Mouse (Mus musculus): ENCODE data around the gene Klhl22. TPM values are rescaled to one million over a fixed set of nuclear protein-coding genes. Genes with fewer than 3 reads are reported as not detected.

Gene Klhl22
- polyA plus RNA-seq (2015; fragmentation: Nextera tagmentation; extraction: Ambion mirVana): 36.4 and 39.6 TPM in 2 replicates

GRCm38 (mm10) chr16:17759344-17759773 lies at the start of gene Klhl22:
Gene Klhl22, plus strand, starts transcription at chr16:17759618.
- Histone ChIP-seq H3K4me3 (ENCODE audit: low read length) (peak within 1 kb of the TSS; percentile 72), H3K9ac (ENCODE audit: low read length) (peak within 1 kb of the TSS; percentile 89), H3K27me3 (ENCODE audit: control insufficient read depth, insufficient read depth, low read length) (no peaks in the 10 kb centered on the region), H3K4me1 (ENCODE audit: control insufficient read depth, insufficient read depth, low read length) (peaks cover 12% of the 10 kb centered on the region), H3K27ac (ENCODE audit: low read length) (peak within 1 kb of the TSS; percentile 58), H3K36me3 (ENCODE audit: control insufficient read depth, insufficient read depth) (peaks cover 1% of the 10 kb centered on the region; the same call in 1 of the 2 replicates), H3K4me2 (ENCODE audit: low read depth, low read length) (peak within 1 kb of the TSS; percentile 98), H3K9me3 (replicated peaks; ENCODE audit: control insufficient read depth, low read length) (no peaks in the 10 kb centered on the region)
- under 1% methylated on average over 27 of the region's 28 CpGs for WGBS
- peak; percentile 97 for ATAC-seq (replicated peaks; ENCODE audit: extremely low read depth, insufficient read depth, low FRiP score)

DNA sequence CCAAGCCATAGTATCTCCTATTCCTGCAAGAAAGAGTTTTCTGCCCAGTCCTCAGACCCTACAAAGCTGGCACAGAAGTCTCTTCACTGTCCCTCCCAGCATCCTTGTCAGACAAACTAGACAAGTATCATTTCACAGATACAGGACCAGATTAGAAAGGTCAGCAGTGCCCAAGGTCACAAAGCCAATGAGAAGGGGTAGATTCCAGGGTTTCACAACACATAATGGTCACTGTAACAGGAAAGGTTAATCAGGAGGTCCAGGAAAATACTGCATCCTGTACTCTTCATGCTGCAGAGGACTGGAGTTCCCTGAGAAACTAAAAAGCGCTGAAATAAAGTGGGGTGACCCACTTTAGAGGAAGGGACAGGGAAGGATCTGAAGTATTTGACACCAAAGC lies 41.6 kb upstream of the Klhl22 start:
- no peaks in the 10 kb centered on the region for H3K27me3 ChIP-seq (ENCODE audit: control insufficient read depth, insufficient read depth, low read length)
- H3K9ac ChIP-seq (ENCODE audit: low read length): no peak overlapping the region
- no peaks in the 10 kb centered on the region for H3K36me3 ChIP-seq (ENCODE audit: control insufficient read depth, insufficient read depth)
- 77% methylated on average over 1 of the region's 1 CpGs for WGBS
- no peak for ATAC-seq (replicated peaks; ENCODE audit: extremely low read depth, insufficient read depth, low FRiP score)
- H3K4me2 ChIP-seq (ENCODE audit: low read depth, low read length): no peak overlapping the region
- peaks cover 15% of the 10 kb centered on the region for H3K4me1 ChIP-seq (ENCODE audit: control insufficient read depth, insufficient read depth, low read length)
- no peak overlapping the region for H3K27ac ChIP-seq (ENCODE audit: low read length)
- no peak overlapping the region for H3K4me3 ChIP-seq (ENCODE audit: low read length)
- H3K9me3 ChIP-seq (replicated peaks; ENCODE audit: control insufficient read depth, low read length): no peaks in the 10 kb centered on the region

DNA sequence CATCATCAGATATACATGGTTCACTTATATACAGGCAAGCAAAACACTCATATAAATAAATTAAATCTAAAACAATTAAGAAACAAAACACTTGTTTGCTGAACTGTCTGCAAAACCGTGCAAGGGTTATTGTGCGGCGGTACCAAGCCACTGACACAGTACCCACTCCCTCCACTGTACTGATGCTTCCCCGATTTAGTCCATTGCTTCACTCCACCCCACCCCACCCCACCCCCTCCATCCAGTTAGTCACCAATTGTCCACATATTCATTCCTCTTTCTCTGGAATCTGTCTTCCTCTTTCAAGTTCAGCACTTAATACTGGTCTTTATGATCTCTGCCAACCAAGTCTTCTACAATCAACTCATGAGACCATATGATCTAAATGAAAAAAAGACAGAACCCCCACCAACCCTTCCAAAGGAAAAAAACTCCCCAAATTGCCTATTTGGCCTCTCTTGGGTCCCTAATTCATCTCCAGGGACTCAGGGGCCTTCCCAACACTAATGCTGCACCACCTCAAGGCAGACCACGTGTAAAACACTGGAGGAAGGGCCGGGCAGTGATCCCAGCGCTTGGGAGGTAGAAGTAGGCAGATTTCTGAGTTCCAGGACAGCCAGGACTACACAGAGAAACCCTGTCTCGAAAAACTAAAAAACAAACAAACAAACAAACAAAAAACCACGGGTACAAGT lies 38.2 kb upstream of the Klhl22 start:
- Histone ChIP-seq H3K36me3 (ENCODE audit: control insufficient read depth, insufficient read depth) (no peaks in the 10 kb centered on the region), H3K4me3 (ENCODE audit: low read length) (peak overlapping the region; percentile 72), H3K9ac (ENCODE audit: low read length) (peak overlapping the region; percentile 36; the same call in 1 of the 2 replicates), H3K4me1 (ENCODE audit: control insufficient read depth, insufficient read depth, low read length) (peaks cover 15% of the 10 kb centered on the region), H3K4me2 (ENCODE audit: low read depth, low read length) (peak overlapping the region; percentile 86), H3K9me3 (replicated peaks; ENCODE audit: control insufficient read depth, low read length) (no peaks in the 10 kb centered on the region), H3K27me3 (ENCODE audit: control insufficient read depth, insufficient read depth, low read length) (no peaks in the 10 kb centered on the region), H3K27ac (ENCODE audit: low read length) (no peak overlapping the region)
- 61% methylated on average over 9 of the region's 9 CpGs for WGBS
- ATAC-seq (replicated peaks; ENCODE audit: extremely low read depth, insufficient read depth, low FRiP score): no peak

- no peak for ATAC-seq (replicated peaks; ENCODE audit: extremely low read depth, insufficient read depth, low FRiP score)
- WGBS: 3% methylated on average over 10 of the region's 10 CpGs
Measured at GRCm38 (mm10) chr16:17721822-17722460, 37.5 kb upstream of the Klhl22 start.

DNA sequence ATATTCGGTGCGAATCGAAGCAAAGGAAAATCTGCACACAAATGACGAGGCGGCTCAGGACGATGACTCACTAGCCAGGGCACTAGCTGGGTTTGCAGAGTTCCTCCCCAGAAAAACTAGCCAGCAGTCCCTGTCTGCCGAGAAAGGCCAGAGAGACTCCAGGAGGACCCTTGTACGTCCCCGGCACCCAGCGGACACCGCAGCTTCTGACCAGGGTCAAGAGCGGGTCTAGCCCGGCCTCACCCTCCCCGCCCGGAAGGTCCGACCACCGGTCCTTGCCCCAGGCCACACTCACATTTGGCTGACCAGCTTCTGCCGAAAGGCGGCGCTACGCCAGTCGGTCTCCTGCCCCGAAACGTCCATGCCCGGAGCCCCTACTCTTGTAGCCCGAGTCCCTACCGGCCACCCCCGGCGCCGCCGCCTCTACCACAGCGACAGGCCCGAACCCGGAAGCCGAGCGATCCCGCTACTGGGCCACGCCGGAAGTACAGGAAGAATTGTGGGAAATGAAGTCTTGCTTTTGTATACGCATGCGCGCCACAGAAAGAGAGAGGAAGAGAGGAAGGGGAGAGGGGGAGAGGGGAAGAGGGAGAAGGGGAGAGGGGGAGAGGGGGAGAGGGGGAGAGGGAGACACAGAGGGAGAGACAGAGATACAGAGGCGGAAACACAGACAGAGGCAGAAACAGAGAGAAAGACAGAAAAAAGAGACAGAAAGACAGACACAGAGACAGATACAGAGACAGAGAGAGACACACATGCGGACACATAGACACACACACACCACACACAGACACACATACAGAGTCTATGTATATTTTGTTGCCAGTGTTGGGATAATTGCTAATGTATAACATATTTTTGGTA lies 36.7 kb upstream of the Klhl22 start:
- 1% methylated on average over 44 of the region's 44 CpGs for WGBS
- peaks cover 20% of the 10 kb centered on the region for H3K4me1 ChIP-seq (ENCODE audit: control insufficient read depth, insufficient read depth, low read length)
- no peaks in the 10 kb centered on the region for H3K9me3 ChIP-seq (replicated peaks; ENCODE audit: control insufficient read depth, low read length)
- H3K36me3 ChIP-seq (ENCODE audit: control insufficient read depth, insufficient read depth): no peaks in the 10 kb centered on the region
- H3K27me3 ChIP-seq (ENCODE audit: control insufficient read depth, insufficient read depth, low read length): no peaks in the 10 kb centered on the region
- peak; percentile 91 for ATAC-seq (replicated peaks; ENCODE audit: extremely low read depth, insufficient read depth, low FRiP score)
- peak overlapping the region; percentile 72 for H3K4me3 ChIP-seq (ENCODE audit: low read length)
- peak overlapping the region; percentile 75 for H3K27ac ChIP-seq (ENCODE audit: low read length)
- peak overlapping the region; percentile 86 for H3K4me2 ChIP-seq (ENCODE audit: low read depth, low read length)
- peak overlapping the region; percentile 87 for H3K9ac ChIP-seq (ENCODE audit: low read length)

More at GRCm38 (mm10) chr16:17721822-17722460, 37.5 kb upstream of the Klhl22 start:
- Histone ChIP-seq H3K9me3 (replicated peaks; ENCODE audit: control insufficient read depth, low read length) (no peaks in the 10 kb centered on the region), H3K4me2 (ENCODE audit: low read depth, low read length) (peak overlapping the region; percentile 86), H3K36me3 (ENCODE audit: control insufficient read depth, insufficient read depth) (no peaks in the 10 kb centered on the region), H3K9ac (ENCODE audit: low read length) (peak overlapping the region; percentile 87), H3K4me1 (ENCODE audit: control insufficient read depth, insufficient read depth, low read length) (peaks cover 18% of the 10 kb centered on the region), H3K27me3 (ENCODE audit: control insufficient read depth, insufficient read depth, low read length) (no peaks in the 10 kb centered on the region), H3K27ac (ENCODE audit: low read length) (peak overlapping the region; percentile 75), H3K4me3 (ENCODE audit: low read length) (peak overlapping the region; percentile 72)

DNA sequence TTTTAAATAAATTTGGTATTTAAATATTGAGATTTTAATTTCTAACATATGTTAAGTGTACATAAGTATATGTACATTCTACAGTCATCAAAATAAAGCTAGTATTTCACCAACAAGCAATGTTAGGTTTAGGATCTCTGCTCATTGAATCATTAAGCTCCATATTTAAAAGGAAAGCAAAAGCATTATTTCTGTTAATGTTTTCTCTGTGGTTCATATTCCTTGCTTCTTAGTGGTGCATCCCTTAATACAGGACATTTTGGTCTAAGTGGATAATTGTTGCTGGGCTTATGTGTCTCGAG lies 36.1 kb upstream of the Klhl22 start:
- Histone ChIP-seq H3K4me2 (ENCODE audit: low read depth, low read length) (peak overlapping the region; percentile 55; the same call in 1 of the 2 replicates), H3K4me1 (ENCODE audit: control insufficient read depth, insufficient read depth, low read length) (peaks cover 17% of the 10 kb centered on the region), H3K4me3 (ENCODE audit: low read length) (peak overlapping the region; percentile 72), H3K9ac (ENCODE audit: low read length) (no peak overlapping the region), H3K9me3 (replicated peaks; ENCODE audit: control insufficient read depth, low read length) (no peaks in the 10 kb centered on the region), H3K27me3 (ENCODE audit: control insufficient read depth, insufficient read depth, low read length) (no peaks in the 10 kb centered on the region), H3K36me3 (ENCODE audit: control insufficient read depth, insufficient read depth) (no peaks in the 10 kb centered on the region), H3K27ac (ENCODE audit: low read length) (no peak overlapping the region)
- ATAC-seq (replicated peaks; ENCODE audit: extremely low read depth, insufficient read depth, low FRiP score): no peak
- WGBS: 74% methylated on average over 1 of the region's 1 CpGs

DNA sequence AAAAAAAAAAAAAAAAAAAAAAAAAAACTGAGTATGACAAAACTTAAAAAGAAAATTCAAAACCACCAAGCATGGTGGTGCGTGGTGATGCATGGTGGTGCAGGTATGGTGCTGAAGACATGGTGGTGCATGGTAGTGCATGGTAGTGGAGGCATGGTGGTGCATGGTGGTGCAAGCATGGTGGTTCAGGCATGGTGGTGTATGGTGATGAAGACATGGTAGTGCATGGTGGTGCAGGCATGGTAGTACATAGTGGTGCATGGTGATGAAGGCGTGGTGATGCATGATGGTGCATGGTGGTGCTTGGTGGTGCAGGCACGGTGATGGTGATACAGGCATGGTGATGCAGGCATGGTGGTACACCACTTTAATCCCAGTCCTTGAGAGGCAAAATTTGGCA lies 35.0 kb upstream of the Klhl22 start:
- Histone ChIP-seq H3K4me3 (ENCODE audit: low read length) (no peak overlapping the region), H3K4me1 (ENCODE audit: control insufficient read depth, insufficient read depth, low read length) (peaks cover 17% of the 10 kb centered on the region), H3K9me3 (replicated peaks; ENCODE audit: control insufficient read depth, low read length) (no peaks in the 10 kb centered on the region), H3K36me3 (ENCODE audit: control insufficient read depth, insufficient read depth) (no peaks in the 10 kb centered on the region), H3K9ac (ENCODE audit: low read length) (no peak overlapping the region), H3K27ac (ENCODE audit: low read length) (no peak overlapping the region), H3K4me2 (ENCODE audit: low read depth, low read length) (no peak overlapping the region), H3K27me3 (ENCODE audit: control insufficient read depth, insufficient read depth, low read length) (no peaks in the 10 kb centered on the region)
- no peak for ATAC-seq (replicated peaks; ENCODE audit: extremely low read depth, insufficient read depth, low FRiP score)
- WGBS: 88% methylated on average over 3 of the region's 3 CpGs

- WGBS: 13% methylated on average over 5 of the region's 5 CpGs
- Histone ChIP-seq H3K4me2 (ENCODE audit: low read depth, low read length) (peak overlapping the region; percentile 53), H3K4me1 (ENCODE audit: control insufficient read depth, insufficient read depth, low read length) (peaks cover 5% of the 10 kb centered on the region), H3K9ac (ENCODE audit: low read length) (peak overlapping the region; percentile 57; the same call in 1 of the 2 replicates), H3K4me3 (ENCODE audit: low read length) (peak overlapping the region; percentile 14; the same call in 1 of the 2 replicates), H3K27me3 (ENCODE audit: control insufficient read depth, insufficient read depth, low read length) (no peaks in the 10 kb centered on the region), H3K9me3 (replicated peaks; ENCODE audit: control insufficient read depth, low read length) (no peaks in the 10 kb centered on the region), H3K27ac (ENCODE audit: low read length) (peak overlapping the region; percentile 25; the same call in 1 of the 2 replicates), H3K36me3 (ENCODE audit: control insufficient read depth, insufficient read depth) (no peaks in the 10 kb centered on the region)
- 0 out of 2 replicates have a peak, but pooled peaks have one; percentile 37 for ATAC-seq (replicated peaks; ENCODE audit: extremely low read depth, insufficient read depth, low FRiP score)
Measured at GRCm38 (mm10) chr16:17727179-17727861, 32.1 kb upstream of the Klhl22 start.
